Mouse (Mus musculus) hindbrain, embryonic 16.5 days (tissue): ENCODE measurements around the gene Col5a1. TPM values are rescaled to one million over a fixed set of nuclear protein-coding genes. Genes with fewer than 3 reads are reported as not detected.

Experiments used
- ATAC-seq: fragments of 200-750 bp; cut with Nextera tagmentation; 2 replicates; pipeline ENCODE4 v1.8.0; 2017; ENCODE audit warnings: moderate TSS enrichment, moderate library complexity
- H3K27ac ChIP-seq: fragments of 300-500 bp; sonication (generic); 2 replicates; pipeline ENCODE4 v1.5.1; 2014; ENCODE audit warnings: low read depth, mild to moderate bottlenecking, control low read depth, low read length, moderate library complexity
- H3K27me3 ChIP-seq: fragments of 300-500 bp; sonication (generic); replicated peaks from 2 replicates; pipeline ENCODE4 v1.6.1; 2014; ENCODE audit warnings: low read length; ENCODE audit not compliant: control insufficient read depth, insufficient read depth
- H3K36me3 ChIP-seq: fragments of 300-500 bp; sonication (generic); 2 replicates; pipeline ENCODE4 v1.6.1; 2014; ENCODE audit warnings: mild to moderate bottlenecking, low read length, moderate library complexity, mixed read lengths; ENCODE audit not compliant: control insufficient read depth, insufficient read depth
- H3K4me1 ChIP-seq: fragments of 300-500 bp; sonication (generic); 2 replicates; pipeline ENCODE4 v1.6.1; 2014; ENCODE audit warnings: low read depth, low read length; ENCODE audit not compliant: control insufficient read depth, insufficient read depth
- H3K4me2 ChIP-seq: fragments of 300-500 bp; sonication (generic); 2 replicates; pipeline ENCODE4 v1.6.1; 2014; ENCODE audit warnings: mild to moderate bottlenecking, low read length, control low read depth, moderate library complexity
- H3K4me3 ChIP-seq: fragments of 300-500 bp; sonication (generic); 2 replicates; pipeline ENCODE4 v1.5.1; 2014; ENCODE audit warnings: mild to moderate bottlenecking, low read length, control low read depth, moderate library complexity
- H3K9ac ChIP-seq: fragments of 300-500 bp; sonication (generic); 2 replicates; pipeline ENCODE4 v1.6.1; 2014; ENCODE audit warnings: low read depth, mild to moderate bottlenecking, control low read depth, low read length, moderate library complexity
- H3K9me3 ChIP-seq: fragments of 300-500 bp; sonication (generic); 2 replicates; pipeline ENCODE4 v1.6.1; 2014; ENCODE audit warnings: mild to moderate bottlenecking, low read length, moderate library complexity; ENCODE audit not compliant: control insufficient read depth
- WGBS: fragments of 180-500 bp; shearing (Covaris S2); extraction: QIAGEN DNeasy Blood & Tissue Kit; methylation state at CpG from one replicate; pipeline ENCODE4 v1.1.7; 2014; 5-methylcytosine and 5-hydroxymethylcytosine counted together
- polyA plus RNA-seq: library from polyadenylated mRNA; unstranded; fragments of >200 nt; fragmentation: Nextera tagmentation; extraction: Ambion mirVana; gene quantifications from 2 replicates; pipeline ENCODE4 v1.2.1, GENCODE M21; 2015

Gene Col5a1
- polyA plus RNA-seq, 1 experiment from 2014 or later, result 9.2 TPM

DNA sequence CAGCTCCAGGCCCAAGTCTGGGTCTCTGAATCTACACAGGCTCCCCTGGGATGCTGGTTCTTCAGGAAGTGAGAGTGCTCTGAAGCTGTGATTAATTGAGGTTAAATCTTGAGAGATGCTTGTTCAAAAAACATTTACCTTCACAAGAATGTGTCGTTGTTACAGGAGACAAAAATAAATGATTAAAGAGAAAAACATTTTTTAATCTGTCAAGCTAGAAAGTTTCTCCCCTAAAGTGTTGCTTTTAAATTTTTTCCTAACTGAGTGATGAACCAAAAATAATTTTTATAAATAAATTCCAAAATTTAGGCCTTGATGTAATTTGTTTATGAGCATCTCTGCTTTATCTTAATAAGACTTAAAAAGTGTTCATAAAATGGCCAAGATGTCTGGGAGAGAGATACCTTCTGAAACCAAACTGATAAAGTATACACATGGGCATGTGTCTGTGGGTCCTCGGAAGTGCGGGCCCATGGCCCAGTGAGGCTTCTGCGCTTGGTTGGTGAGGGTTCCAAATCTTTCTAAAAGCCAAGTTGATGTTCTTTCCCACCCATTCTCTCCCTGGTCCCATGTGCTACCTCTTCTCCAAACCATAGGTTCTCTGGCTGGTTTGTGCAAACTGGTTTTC lies 177.6 kb downstream of the Col5a1 start:
- H3K4me2 ChIP-seq, result no peak overlapping the region
- H3K36me3 ChIP-seq, result no peaks in the 10 kb centered on the region
- 90% methylated on average over 4 of the region's 4 CpGs for WGBS
- no peak overlapping the region for H3K4me3 ChIP-seq
- no peak for ATAC-seq
- no peaks in the 10 kb centered on the region for H3K9me3 ChIP-seq
- no peak overlapping the region for H3K27ac ChIP-seq
- H3K4me1 ChIP-seq, result no peaks in the 10 kb centered on the region; the same call in 1 of the 2 replicates
- no peaks in the 10 kb centered on the region for H3K27me3 ChIP-seq
- H3K9ac ChIP-seq, result no peak overlapping the region

DNA sequence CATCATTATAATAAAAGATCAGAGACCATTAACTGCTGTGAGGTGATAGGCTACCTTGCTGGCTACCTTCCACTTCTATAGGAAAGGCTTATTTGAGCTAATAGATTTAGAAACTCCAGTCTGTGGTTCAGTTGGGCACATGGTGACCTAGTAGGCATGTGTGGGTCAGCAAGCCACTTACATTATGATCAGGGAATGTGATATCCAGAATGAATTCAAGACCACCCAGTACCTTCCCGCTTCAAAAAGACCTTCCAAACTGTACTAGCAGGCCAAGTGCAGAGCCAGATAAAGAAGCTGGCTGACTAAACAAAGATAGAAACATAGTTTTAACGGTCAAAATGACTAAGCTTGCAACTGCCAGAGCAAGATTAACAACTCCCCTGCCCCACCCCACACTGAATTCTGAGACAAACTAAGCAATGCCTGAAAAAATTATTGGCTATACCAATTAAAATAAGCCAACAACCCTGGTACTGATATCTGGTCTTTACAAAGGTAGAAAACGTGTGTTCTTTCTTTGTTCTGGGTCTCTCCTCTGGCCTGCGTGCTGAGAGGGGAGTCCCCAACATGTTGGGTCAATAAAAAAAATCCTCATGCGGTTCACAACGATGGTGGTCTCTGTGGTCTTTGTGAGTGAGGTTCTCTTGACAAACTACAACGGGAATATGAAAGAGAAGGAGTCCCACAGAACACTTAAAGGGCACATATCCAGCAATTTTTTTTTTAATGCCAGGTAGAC lies 178.3 kb downstream of the Col5a1 start:
- ATAC-seq, result no peak
- H3K9me3 ChIP-seq, result no peaks in the 10 kb centered on the region
- no peak overlapping the region for H3K4me2 ChIP-seq
- H3K4me3 ChIP-seq, result no peak overlapping the region
- no peaks in the 10 kb centered on the region; the same call in 1 of the 2 replicates for H3K4me1 ChIP-seq
- H3K36me3 ChIP-seq, result no peaks in the 10 kb centered on the region
- H3K27me3 ChIP-seq, result no peaks in the 10 kb centered on the region
- no peak overlapping the region for H3K27ac ChIP-seq
- no peak overlapping the region for H3K9ac ChIP-seq
- 80% methylated on average over 7 of the region's 7 CpGs for WGBS

DNA sequence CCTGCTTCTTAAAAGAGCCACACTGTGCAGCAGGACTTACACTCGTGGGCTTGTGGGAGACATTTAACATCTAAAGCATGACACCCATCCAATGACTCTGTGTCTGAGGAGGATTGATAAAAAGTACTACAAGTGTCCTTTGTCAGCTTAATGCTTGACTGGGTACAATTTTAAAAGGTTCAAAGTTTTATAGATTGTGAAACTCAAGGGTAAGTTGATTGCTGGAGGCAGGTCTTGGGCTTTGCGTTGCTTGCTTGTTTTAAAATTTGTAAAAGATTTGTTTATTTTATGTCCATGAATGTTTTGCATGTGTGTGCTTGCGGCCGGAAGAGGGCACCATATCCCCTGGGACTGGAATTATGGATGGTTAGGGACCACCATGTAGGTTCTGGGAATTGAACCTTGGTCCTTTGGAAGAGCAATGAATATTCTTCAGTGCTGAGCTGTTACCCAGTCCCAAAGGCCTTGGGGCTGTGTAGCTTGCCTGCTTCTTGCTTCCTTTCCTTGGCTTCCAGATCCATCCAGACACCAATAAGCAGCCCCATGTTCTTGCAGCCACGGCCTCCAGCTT lies 178.9 kb downstream of the Col5a1 start:
- Histone ChIP-seq H3K27ac (no peak overlapping the region), H3K9ac (no peak overlapping the region), H3K36me3 (no peaks in the 10 kb centered on the region), H3K9me3 (no peaks in the 10 kb centered on the region), H3K4me2 (no peak overlapping the region), H3K4me3 (no peak overlapping the region), H3K27me3 (no peaks in the 10 kb centered on the region), H3K4me1 (no peaks in the 10 kb centered on the region; the same call in 1 of the 2 replicates)
- WGBS, result 92% methylated on average over 5 of the region's 5 CpGs
- ATAC-seq, result no peak

DNA sequence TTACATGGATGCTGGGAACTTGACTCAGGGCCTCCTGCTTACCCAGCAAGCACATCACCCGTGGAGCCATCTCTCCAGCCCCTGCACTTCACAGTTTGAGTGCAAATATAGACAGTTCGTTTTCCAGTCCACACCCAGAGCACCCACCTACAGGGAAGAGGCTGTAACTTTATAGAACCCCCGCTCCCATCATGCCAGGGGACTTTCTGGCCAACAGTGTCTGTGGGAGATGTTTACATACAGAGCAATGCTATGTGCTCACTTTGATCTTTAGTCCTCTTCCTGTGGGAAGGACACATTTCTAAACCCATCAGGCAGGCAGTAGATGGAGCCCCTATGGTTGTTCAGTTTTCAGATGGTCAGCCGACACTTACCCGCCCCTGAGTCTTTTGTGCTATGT lies 180.5 kb downstream of the Col5a1 start:
- no peaks in the 10 kb centered on the region for H3K27me3 ChIP-seq
- no peak overlapping the region for H3K4me2 ChIP-seq
- no peaks in the 10 kb centered on the region for H3K9me3 ChIP-seq
- H3K4me3 ChIP-seq, result no peak overlapping the region
- no peaks in the 10 kb centered on the region; the same call in 1 of the 2 replicates for H3K4me1 ChIP-seq
- 74% methylated on average over 5 of the region's 5 CpGs for WGBS
- ATAC-seq, result no peak
- no peaks in the 10 kb centered on the region for H3K36me3 ChIP-seq
- H3K27ac ChIP-seq, result no peak overlapping the region
- no peak overlapping the region for H3K9ac ChIP-seq

DNA sequence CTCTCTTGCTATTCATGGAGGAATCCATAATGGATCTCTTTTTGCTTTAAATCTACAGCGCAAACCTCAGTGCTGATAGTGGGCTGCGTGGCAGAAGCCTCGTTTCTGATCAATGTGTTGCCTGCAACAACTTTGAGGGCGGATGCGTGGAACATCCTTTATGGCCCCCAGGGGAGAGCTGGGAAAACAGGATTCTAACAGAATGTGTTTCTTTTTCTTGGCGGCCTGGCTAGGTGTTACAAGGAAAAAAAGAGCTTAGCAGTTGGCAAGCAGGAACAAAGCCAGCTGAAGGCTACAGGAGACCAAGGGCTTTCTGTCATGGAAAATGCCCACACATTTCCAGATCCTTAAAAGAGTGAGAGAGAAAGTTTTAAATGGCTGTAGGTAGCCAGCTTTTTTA lies 180.9 kb downstream of the Col5a1 start:
- no peak overlapping the region for H3K27ac ChIP-seq
- no peaks in the 10 kb centered on the region for H3K9me3 ChIP-seq
- no peak overlapping the region for H3K4me3 ChIP-seq
- no peak overlapping the region for H3K9ac ChIP-seq
- no peaks in the 10 kb centered on the region for H3K36me3 ChIP-seq
- no peak for ATAC-seq
- 53% methylated on average over 6 of the region's 6 CpGs for WGBS
- no peak overlapping the region for H3K4me2 ChIP-seq
- H3K4me1 ChIP-seq, result no peaks in the 10 kb centered on the region; the same call in 1 of the 2 replicates
- no peaks in the 10 kb centered on the region for H3K27me3 ChIP-seq

DNA sequence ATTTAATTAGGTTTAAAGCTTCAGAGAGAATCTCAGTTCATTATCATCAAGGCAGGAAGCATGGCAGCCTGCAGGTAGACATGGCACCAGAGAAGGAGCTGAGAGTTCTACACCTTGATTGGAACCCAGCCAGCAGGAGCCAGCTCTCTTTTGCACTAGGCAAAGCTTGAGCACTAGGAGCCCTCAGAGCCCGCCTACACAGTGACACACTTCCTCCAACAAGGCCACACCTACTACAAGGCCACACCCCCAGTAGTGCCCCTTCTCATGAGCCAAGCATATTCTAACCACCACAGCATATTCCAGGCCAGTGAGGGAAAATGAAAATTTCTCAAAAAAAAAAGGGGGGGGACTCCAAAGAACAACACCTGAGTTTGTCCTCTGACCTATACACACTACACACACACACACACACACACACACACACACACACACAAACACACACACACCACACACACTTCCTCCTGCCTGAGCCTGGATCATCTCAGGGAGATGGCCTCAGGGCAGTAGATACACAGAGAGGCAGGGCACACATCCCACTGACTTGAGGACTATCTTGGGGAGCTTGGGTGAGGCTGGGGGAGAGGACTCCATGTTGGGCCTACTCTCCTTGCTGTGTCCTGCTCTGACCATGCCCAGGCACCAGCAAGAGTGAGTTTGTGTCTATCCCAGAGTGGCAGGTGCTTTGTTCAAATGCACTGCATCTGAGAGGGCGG lies 181.8 kb downstream of the Col5a1 start:
- Histone ChIP-seq H3K27me3 (no peaks in the 10 kb centered on the region), H3K9me3 (no peaks in the 10 kb centered on the region), H3K36me3 (no peaks in the 10 kb centered on the region), H3K4me2 (no peak overlapping the region), H3K4me3 (no peak overlapping the region), H3K9ac (no peak overlapping the region), H3K4me1 (no peaks in the 10 kb centered on the region; the same call in 1 of the 2 replicates), H3K27ac (peak overlapping the region; percentile 11; the same call in 1 of the 2 replicates)
- ATAC-seq, result no peak; the same call in 1 of the 2 replicates
- 71% methylated on average over 2 of the region's 2 CpGs for WGBS

DNA sequence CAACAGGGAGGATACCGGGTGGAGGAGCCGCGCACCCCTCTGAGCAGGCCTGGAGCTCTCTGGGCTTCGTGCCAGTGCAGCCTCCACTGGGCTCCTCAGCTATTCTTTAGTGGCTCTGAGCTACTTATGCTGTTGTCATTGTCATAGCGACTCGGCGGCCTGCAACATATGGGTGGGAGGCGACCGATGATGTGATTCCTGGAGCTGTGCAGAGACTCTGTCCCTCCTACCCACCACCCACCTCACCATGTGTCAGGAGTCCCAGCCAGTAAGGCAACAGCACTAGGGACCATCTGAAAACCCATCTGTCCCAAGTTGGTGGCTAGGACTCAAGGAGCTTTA lies 182.3 kb downstream of the Col5a1 start:
- peak overlapping the region; percentile 11; the same call in 1 of the 2 replicates for H3K27ac ChIP-seq
- no peak overlapping the region for H3K4me3 ChIP-seq
- no peak overlapping the region for H3K4me2 ChIP-seq
- ATAC-seq, result peak; percentile 82
- H3K27me3 ChIP-seq, result no peaks in the 10 kb centered on the region
- no peaks in the 10 kb centered on the region; the same call in 1 of the 2 replicates for H3K4me1 ChIP-seq
- no peaks in the 10 kb centered on the region for H3K36me3 ChIP-seq
- WGBS, result 49% methylated on average over 9 of the region's 9 CpGs
- H3K9me3 ChIP-seq, result no peaks in the 10 kb centered on the region
- H3K9ac ChIP-seq, result no peak overlapping the region

DNA sequence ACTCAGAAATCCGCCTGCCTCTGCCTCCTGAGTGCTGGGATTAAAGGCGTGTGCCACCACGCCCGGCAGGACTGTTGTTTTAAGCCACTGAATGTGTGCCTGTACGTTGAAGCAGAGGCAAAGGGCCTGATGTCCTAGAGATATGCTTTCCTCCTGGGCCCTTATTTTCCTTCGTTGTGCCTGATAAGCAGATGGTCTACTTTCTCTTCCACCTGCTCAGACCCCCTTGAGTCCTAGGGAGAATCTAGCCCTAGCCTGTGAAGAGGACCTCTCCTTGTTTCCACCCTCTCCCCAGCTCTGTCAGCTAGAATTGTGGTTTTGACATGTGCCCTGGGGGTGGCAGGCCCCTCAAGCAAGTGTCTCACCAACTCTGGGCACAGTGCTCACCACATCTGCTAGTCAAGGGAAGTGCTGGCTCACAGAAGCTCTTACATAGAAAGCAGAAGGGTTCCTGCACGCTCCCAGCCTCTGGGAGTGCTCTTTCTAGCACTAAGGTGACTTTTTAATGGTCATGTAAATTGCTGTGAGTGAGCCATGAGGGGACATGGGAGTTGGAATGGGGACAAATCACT lies 189.5 kb downstream of the Col5a1 start:
- no peaks in the 10 kb centered on the region for H3K36me3 ChIP-seq
- 81% methylated on average over 7 of the region's 7 CpGs for WGBS
- H3K9me3 ChIP-seq, result no peaks in the 10 kb centered on the region
- H3K9ac ChIP-seq, result no peak overlapping the region
- H3K4me1 ChIP-seq, result no peaks in the 10 kb centered on the region
- no peak overlapping the region for H3K4me2 ChIP-seq
- no peak overlapping the region for H3K4me3 ChIP-seq
- H3K27ac ChIP-seq, result no peak overlapping the region
- H3K27me3 ChIP-seq, result no peaks in the 10 kb centered on the region
- no peak for ATAC-seq
